Mouse (Mus musculus) forebrain, embryonic 10.5 days (tissue): ENCODE measurements around the gene Cadps2. TPM values are rescaled to one million over a fixed set of nuclear protein-coding genes. Genes with fewer than 3 reads are reported as not detected.

Experiments used
- DNase-seq: peaks from one replicate; pipeline ENCODE4 v3.0.0-alpha.2; 2017; ENCODE audit warnings: low spot score; ENCODE audit errors: extremely low spot score
- H3K27ac ChIP-seq: fragments of 300-500 bp; sonication (generic); 2 replicates; pipeline ENCODE4 v1.5.1; 2016; ENCODE audit warnings: mild to moderate bottlenecking
- H3K27me3 ChIP-seq: fragments of 300-500 bp; sonication (generic); 2 replicates; pipeline ENCODE4 v1.6.1; 2016; ENCODE audit warnings: mild to moderate bottlenecking; ENCODE audit not compliant: poor library complexity, severe bottlenecking
- H3K36me3 ChIP-seq: fragments of 300-500 bp; sonication (generic); replicated peaks from 2 replicates; pipeline ENCODE4 v1.6.1; 2016; ENCODE audit warnings: mild to moderate bottlenecking, moderate library complexity
- H3K4me1 ChIP-seq: fragments of 300-500 bp; sonication (generic); 2 replicates; pipeline ENCODE4 v1.6.1; 2016
- H3K4me3 ChIP-seq: fragments of 300-500 bp; sonication (generic); 2 replicates; pipeline ENCODE4 v1.5.1; 2016; ENCODE audit warnings: mild to moderate bottlenecking, moderate library complexity
- H3K9me3 ChIP-seq: fragments of 300-500 bp; sonication (generic); 2 replicates; pipeline ENCODE4 v1.6.1; 2016; ENCODE audit warnings: mild to moderate bottlenecking, moderate library complexity
- WGBS: fragments of 180-500 bp; shearing (Covaris S2); methylation state at CpG from one replicate; pipeline ENCODE4 v1.1.7; 2016; 5-methylcytosine and 5-hydroxymethylcytosine counted together
- polyA plus RNA-seq: library from polyadenylated mRNA; unstranded; fragments of >200 nt; fragmentation: Nextera tagmentation; extraction: Ambion mirVana; gene quantifications from 2 replicates; pipeline ENCODE4 v1.2.1, GENCODE M21; 2016

The Cadps2 gene
- polyA plus RNA-seq, 1 experiment from 2014 or later, result 2.9 TPM

DNA sequence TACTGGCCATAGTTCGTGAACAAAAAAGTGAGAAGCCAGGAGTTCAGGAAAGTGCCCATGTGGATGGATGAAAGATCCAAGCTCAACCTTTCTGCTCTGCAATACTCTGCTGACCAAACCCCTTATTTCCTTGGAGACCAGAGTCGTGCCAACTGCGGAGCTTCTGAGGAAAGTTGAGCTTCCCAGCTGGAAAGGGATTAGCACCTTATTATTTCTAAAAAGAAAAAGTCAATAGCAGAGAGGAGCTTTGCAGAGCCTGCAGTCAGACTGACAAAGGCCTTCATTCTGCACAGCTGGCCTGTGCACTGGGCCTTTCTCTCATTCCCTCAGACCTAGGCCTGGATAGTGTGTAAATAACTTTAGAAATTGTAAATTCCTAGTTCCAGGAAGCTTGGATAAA is 106.5 kb downstream of the Cadps2 start:
- WGBS, result 11% methylated on average over 3 of the region's 3 CpGs
- DNase-seq, result peak; percentile 42

DNA sequence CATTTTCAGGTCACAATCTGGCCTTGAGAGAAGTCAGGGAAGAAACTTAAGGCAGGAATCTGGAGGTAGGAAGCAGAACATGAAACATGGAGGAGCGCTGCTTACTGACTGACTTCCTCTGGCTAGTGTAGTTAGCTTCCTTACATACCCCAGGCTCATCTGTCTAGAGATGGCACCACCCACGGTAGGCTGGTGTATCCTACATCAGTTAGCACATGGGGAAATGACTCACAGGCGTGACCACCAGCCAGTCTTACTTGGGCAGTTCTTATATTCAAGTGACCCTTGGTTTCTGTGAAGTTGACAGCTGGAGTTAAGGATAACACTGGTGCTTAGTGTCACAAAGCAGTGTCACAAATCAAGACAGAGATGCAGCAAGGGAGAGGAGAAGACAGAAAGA is 110.6 kb downstream of the Cadps2 start:
- Histone ChIP-seq H3K36me3 (no peaks in the 10 kb centered on the region), H3K27me3 (no peaks in the 10 kb centered on the region), H3K27ac (no peak overlapping the region), H3K4me1 (peaks cover 21% of the 10 kb centered on the region), H3K4me3 (no peak overlapping the region), H3K9me3 (no peaks in the 10 kb centered on the region)
- 92% methylated on average over 3 of the region's 3 CpGs for WGBS
- DNase-seq, result no peak

More for the DNA sequence above, 106.5 kb downstream of the Cadps2 start:
- H3K27me3 ChIP-seq, result no peaks in the 10 kb centered on the region
- no peak overlapping the region for H3K4me3 ChIP-seq
- H3K4me1 ChIP-seq, result peaks cover 27% of the 10 kb centered on the region
- no peaks in the 10 kb centered on the region for H3K36me3 ChIP-seq
- H3K9me3 ChIP-seq, result no peaks in the 10 kb centered on the region
- peak overlapping the region; percentile 62 for H3K27ac ChIP-seq

DNA sequence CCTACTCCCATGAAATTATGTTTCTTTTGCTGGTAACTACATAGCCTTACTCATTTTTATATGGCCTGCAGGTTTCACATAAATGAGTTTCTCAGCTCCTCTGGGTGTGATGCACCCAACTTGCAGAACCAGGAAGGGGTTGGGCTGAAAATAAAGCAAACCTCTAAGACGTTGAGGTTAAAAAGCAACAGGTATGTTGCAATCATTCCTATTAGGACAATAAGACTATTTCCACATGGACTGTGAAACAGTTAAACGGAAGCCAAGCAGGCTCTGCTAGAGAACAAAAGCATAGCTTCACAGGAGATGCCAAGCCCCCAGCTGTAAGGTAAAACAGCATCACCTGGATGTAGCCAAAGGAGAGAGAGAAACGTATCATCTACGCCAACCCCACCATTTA is 115.5 kb downstream of the Cadps2 start:
- no peak for DNase-seq
- 87% methylated on average over 4 of the region's 4 CpGs for WGBS
- peaks cover 4% of the 10 kb centered on the region; the same call in 1 of the 2 replicates for H3K36me3 ChIP-seq
- no peak overlapping the region for H3K27ac ChIP-seq
- peaks cover 7% of the 10 kb centered on the region; the same call in 1 of the 2 replicates for H3K9me3 ChIP-seq
- H3K4me3 ChIP-seq, result no peak overlapping the region
- H3K27me3 ChIP-seq, result no peaks in the 10 kb centered on the region
- H3K4me1 ChIP-seq, result no peaks in the 10 kb centered on the region

DNA sequence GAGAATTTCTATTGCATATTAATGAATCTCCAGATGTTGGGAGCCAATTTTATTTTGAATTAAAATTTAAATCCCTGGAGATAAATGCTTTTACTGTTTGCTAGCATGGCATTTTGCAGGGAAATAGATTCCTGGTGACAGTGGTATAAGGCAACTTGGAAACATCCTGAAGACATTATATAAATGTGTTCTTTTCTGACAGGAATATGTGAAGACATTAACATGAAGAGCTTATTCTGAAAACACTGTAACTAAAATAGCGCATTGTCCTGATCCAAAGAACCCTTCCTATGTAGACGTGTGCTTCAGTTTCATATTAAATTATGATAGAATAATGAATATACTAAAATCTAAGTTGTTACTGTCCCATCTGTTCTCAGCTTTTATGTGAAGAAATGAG is 118.8 kb downstream of the Cadps2 start:
- 95% methylated on average over 2 of the region's 2 CpGs for WGBS
- Histone ChIP-seq H3K27ac (no peak overlapping the region), H3K4me1 (no peaks in the 10 kb centered on the region), H3K36me3 (peaks cover 4% of the 10 kb centered on the region; the same call in 1 of the 2 replicates), H3K27me3 (no peaks in the 10 kb centered on the region), H3K9me3 (peaks cover 12% of the 10 kb centered on the region; the same call in 1 of the 2 replicates), H3K4me3 (no peak overlapping the region)
- DNase-seq, result no peak

DNA sequence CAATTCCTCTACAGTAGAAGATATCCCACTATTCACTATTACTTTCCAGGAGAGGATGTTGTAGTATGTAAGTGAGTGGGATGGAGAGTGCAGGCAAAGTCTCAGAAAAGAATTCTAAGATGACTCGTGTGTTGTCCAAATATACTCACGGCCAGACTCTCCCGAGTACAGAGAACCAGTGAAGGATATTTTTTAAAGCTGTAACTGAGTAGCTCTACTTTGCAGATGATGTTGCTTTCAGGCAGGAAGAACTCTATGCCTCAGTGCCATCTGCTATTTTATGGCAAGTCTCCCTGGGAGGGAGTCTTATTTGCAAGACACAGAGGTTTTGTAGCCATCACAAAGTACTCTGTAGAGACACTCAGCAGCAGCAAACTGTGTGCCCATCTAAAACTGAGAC is 131.7 kb downstream of the Cadps2 start:
- Histone ChIP-seq H3K36me3 (no peaks in the 10 kb centered on the region), H3K4me1 (no peaks in the 10 kb centered on the region), H3K4me3 (no peak overlapping the region), H3K27me3 (no peaks in the 10 kb centered on the region), H3K27ac (no peak overlapping the region), H3K9me3 (no peaks in the 10 kb centered on the region)
- no peak for DNase-seq
- 80% methylated on average over 3 of the region's 3 CpGs for whole genome bisulfite sequencing

DNA sequence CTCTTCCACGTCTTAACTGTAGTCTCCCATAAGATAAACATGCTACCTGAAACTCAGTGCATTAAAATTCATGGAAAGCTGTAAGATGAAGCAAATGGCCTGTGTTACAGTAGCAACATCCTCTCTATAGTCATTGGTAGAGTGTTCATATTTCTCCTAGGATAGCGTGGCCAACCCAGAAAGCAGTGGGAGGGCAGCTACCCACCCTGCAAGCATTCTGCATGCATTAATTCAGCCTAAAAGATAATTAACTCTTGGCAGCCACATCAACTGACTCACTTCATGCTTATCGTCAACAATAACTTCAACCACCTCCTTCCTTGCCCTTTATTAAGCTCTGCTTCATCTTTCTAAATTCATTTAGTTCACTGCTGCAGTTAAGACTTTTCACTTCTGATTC is 138.3 kb downstream of the Cadps2 start:
- Histone ChIP-seq H3K9me3 (no peaks in the 10 kb centered on the region), H3K4me3 (no peak overlapping the region), H3K27me3 (no peaks in the 10 kb centered on the region), H3K36me3 (no peaks in the 10 kb centered on the region), H3K27ac (no peak overlapping the region), H3K4me1 (no peaks in the 10 kb centered on the region)
- no peak for DNase-seq
- WGBS, result 89% methylated on average over 3 of the region's 3 CpGs

DNA sequence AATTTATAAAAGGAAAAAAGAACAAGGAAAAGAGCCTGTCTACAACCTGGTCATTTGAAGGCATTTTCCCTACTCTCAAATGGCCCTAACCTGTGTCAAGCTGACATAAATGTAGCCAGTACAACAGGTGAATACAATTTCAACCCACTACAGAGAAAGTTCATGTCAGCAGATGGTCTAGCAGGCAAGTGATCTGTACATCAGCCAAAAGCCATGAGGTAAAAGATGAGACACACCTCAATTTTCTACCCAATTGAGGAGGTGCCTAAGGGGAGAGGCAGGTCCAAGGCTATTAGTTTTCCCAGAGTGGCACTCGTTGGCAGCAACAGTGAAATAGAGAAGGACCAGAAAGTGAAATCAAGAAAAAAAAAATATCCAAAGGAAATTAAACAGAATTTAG is 161.0 kb downstream of the Cadps2 start:
- H3K27me3 ChIP-seq, result no peaks in the 10 kb centered on the region
- 82% methylated on average over 1 of the region's 1 CpGs for WGBS
- no peak overlapping the region for H3K4me3 ChIP-seq
- no peaks in the 10 kb centered on the region for H3K9me3 ChIP-seq
- DNase-seq, result no peak
- no peaks in the 10 kb centered on the region for H3K4me1 ChIP-seq
- no peaks in the 10 kb centered on the region for H3K36me3 ChIP-seq
- H3K27ac ChIP-seq, result no peak overlapping the region

DNA sequence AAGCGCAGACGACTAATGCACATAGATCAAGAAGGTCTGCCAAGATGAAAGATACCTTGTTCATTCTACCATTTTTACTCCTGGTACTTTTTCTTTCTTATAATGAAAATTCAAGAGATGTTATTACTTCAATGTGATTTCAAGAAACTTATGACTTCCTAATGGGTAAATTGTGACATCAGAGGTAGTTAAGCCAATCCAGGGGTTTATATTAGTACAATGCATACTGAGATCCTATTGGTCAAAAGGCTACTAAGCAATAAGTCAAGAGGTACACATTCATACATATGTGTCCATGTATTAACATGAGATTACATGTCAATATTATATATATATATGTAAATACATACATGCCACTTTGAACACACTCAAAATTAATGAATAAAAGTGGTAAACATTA is 184.2 kb downstream of the Cadps2 start, which contains the start of gene Rnf148:
Gene Rnf148, minus strand, starts transcription at position 101 of the 400 bp plus-strand sequence.
- Histone ChIP-seq H3K4me1 (no peaks in the 10 kb centered on the region), H3K9me3 (no peaks in the 10 kb centered on the region), H3K4me3 (no peak within 1 kb of the TSS), H3K27me3 (no peaks in the 10 kb centered on the region), H3K27ac (no peak within 1 kb of the TSS), H3K36me3 (no peaks in the 10 kb centered on the region)
- WGBS, result 94% methylated on average over 2 of the region's 2 CpGs
- DNase-seq, result no peak

DNA sequence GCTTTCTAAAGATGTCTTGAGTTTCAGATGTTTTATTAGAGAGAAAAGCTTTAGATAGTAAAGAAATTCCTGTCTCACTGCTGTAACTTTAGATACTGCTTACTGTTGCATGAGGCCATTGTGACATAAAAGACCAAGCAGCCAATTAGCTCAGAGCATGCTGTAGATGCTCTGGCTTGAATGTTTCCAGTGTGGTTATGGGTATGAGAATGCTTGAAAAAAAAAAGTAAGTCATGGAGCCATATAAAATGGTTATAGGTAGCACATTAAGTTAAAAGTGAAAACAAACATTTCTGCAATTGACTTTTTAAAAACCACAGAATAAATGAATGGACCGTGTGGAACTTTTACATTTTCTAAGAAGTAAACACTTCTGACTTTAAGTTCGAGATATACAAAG is 189.0 kb downstream of the Cadps2 start, which contains the start of gene Rnf133:
Gene Rnf133, minus strand, starts transcription at position 101 of the 400 bp plus-strand sequence.
- Histone ChIP-seq H3K4me1 (no peaks in the 10 kb centered on the region), H3K27ac (no peak within 1 kb of the TSS)
- 90% methylated on average over 2 of the region's 2 CpGs for WGBS

DNA sequence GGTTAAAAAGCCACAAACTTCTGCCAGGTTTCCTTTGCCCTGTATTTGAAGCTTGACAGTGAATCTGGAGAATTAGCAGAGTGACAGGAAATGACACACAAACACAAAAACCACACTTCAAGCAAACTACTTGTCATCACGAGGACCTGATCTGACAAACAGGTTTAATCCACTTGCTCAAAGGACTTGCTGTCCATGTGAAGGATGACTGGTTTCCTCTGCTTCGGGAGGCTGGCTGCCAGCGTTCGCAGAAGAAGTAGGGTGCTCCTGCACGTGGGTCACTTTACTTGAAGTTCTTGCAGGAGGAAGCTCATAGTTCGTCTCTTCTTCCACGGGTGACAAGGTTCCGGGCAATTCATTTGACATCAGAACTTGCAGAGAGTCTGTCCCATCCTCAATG is 190.5 kb downstream of the Cadps2 start:
- Histone ChIP-seq H3K9me3 (no peaks in the 10 kb centered on the region), H3K4me1 (no peaks in the 10 kb centered on the region), H3K27me3 (no peaks in the 10 kb centered on the region), H3K4me3 (no peak overlapping the region), H3K27ac (no peak overlapping the region), H3K36me3 (no peaks in the 10 kb centered on the region)
- WGBS, result 92% methylated on average over 8 of the region's 8 CpGs
- no peak for DNase-seq

More for the DNA sequence above, 189.0 kb downstream of the Cadps2 start, which contains the start of gene Rnf133:
- no peak for DNase-seq
- Histone ChIP-seq H3K36me3 (no peaks in the 10 kb centered on the region), H3K27me3 (no peaks in the 10 kb centered on the region), H3K4me3 (no peak within 1 kb of the TSS), H3K9me3 (no peaks in the 10 kb centered on the region)

DNA sequence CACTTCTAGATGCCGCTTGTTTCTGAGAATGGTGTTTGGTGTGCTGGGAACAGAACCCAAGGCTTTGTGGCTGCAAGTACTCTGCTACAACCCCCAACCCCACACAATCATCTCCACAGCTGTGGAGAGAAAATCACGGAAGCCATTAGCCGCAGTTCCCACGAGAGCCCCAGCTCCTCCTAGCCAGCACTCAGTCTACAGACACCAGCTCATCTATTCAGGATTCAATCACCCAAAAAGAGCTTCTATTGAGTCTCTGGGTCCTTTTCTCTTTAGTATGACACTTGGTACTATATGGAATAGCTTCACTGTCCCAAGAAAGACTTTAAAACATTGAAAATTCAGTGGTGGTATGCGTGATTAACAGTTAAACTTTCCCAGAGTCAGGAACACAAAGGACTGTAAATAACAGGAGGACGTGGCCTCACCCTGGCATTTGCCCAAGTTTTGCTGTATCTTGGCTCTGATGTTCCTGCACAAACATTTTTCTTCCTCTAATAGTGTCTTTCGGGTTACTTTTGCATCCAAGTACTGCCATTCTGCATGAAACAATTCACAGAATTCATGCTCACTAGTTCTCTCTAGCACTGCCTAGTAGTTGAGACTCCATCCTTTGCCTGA is 191.5 kb downstream of the Cadps2 start:
- 89% methylated on average over 7 of the region's 7 CpGs for WGBS
- Histone ChIP-seq H3K27ac (no peak overlapping the region), H3K4me3 (no peak overlapping the region)

DNA sequence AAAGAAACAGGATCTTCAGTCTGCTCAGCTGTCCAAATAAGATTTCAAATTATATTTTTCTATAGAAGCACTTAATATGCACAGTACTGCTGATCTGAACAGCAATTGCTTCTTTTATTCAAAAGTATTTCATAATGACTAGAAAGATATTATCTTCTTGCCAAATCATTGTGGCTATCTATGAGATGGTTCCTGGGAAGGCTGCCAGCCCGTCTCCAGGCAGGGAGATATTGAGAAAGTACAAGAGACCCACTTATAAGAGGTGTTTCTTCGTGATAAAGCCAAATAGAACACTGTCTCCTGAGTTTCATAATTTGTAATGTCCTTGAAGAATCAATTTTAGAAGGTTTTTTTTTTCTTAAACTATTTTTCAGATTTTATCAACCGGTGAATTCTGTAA is 202.1 kb downstream of the Cadps2 start:
- 91% methylated on average over 3 of the region's 3 CpGs for WGBS
- H3K27me3 ChIP-seq, result no peaks in the 10 kb centered on the region
- H3K4me1 ChIP-seq, result no peaks in the 10 kb centered on the region
- no peaks in the 10 kb centered on the region for H3K36me3 ChIP-seq
- H3K9me3 ChIP-seq, result no peaks in the 10 kb centered on the region
- no peak overlapping the region for H3K4me3 ChIP-seq
- H3K27ac ChIP-seq, result no peak overlapping the region
- no peak for DNase-seq

More for the DNA sequence above, 191.5 kb downstream of the Cadps2 start:
- no peaks in the 10 kb centered on the region for H3K9me3 ChIP-seq
- H3K27me3 ChIP-seq, result no peaks in the 10 kb centered on the region
- DNase-seq, result no peak
- H3K4me1 ChIP-seq, result no peaks in the 10 kb centered on the region
- no peaks in the 10 kb centered on the region for H3K36me3 ChIP-seq

DNA sequence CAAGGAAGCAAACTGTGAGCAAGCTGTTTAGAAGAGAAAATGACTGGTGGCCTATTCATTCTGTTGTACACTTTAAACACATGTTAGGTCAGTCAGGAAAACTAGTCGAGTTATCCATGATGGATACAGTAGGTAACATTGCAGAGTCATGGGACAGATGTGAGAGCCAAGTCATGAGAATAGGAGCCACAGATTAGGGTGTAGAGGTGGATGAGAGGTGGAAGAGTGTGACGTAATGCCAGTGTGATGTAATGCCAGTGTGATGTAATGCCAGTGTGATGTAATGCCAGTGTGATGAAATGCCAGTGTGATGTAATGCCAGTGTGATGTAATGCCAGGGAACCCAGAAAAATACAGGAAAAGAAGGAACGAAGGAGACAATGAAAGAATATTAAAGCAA is 204.0 kb downstream of the Cadps2 start:
- no peak overlapping the region for H3K4me3 ChIP-seq
- no peaks in the 10 kb centered on the region for H3K27me3 ChIP-seq
- DNase-seq, result no peak
- H3K27ac ChIP-seq, result no peak overlapping the region
- 93% methylated on average over 3 of the region's 3 CpGs for WGBS
- peaks cover 3% of the 10 kb centered on the region for H3K4me1 ChIP-seq
- H3K36me3 ChIP-seq, result no peaks in the 10 kb centered on the region
- H3K9me3 ChIP-seq, result no peaks in the 10 kb centered on the region
